Mouse (Mus musculus) heart, postnatal 0 days (tissue): ENCODE measurements at regions not wholly inside any gene's neighbourhood (a gene's known extent, or its start where the extent isn't known, plus 50 kb on each side); places are given as distances from the start of the nearest gene placed in this dataset.

ENCODE experiments used
- ATAC-seq: fragments of 200-750 bp; cut with Nextera tagmentation; 2 replicates; pipeline ENCODE4 v1.8.0; 2017; ENCODE audit warnings: low read depth, moderate number of reproducible peaks, moderate library complexity; ENCODE audit not compliant: insufficient read depth
- DNase-seq: peaks from one replicate; pipeline ENCODE4 v3.0.0-alpha.2; 2016; ENCODE audit warnings: low spot score
- H3K27ac ChIP-seq: fragments of 300-500 bp; sonication (generic); 2 replicates; pipeline ENCODE4 v1.5.1; 2014; ENCODE audit warnings: low read depth, mild to moderate bottlenecking
- H3K27me3 ChIP-seq: fragments of 300-500 bp; sonication (generic); 2 replicates; pipeline ENCODE4 v1.6.1; 2014; ENCODE audit warnings: low read length, mixed read lengths; ENCODE audit not compliant: control insufficient read depth, insufficient read depth
- H3K36me3 ChIP-seq: fragments of 300-500 bp; sonication (generic); replicated peaks from 2 replicates; pipeline ENCODE4 v1.6.1; 2014; ENCODE audit warnings: low read length, mixed read lengths; ENCODE audit not compliant: control insufficient read depth, insufficient read depth
- H3K4me1 ChIP-seq: fragments of 300-500 bp; sonication (generic); 2 replicates; pipeline ENCODE4 v1.6.1; 2014; ENCODE audit warnings: antibody characterized with exemption; ENCODE audit not compliant: control insufficient read depth, insufficient read depth
- H3K4me2 ChIP-seq: fragments of 300-500 bp; sonication (generic); 2 replicates; pipeline ENCODE4 v1.6.1; 2014; ENCODE audit warnings: low read depth, mild to moderate bottlenecking, low read length, moderate library complexity
- H3K4me3 ChIP-seq: fragments of 300-500 bp; sonication (generic); 2 replicates; pipeline ENCODE4 v1.5.1; 2014; ENCODE audit warnings: low read depth, low read length
- H3K9ac ChIP-seq: fragments of 300-500 bp; sonication (generic); replicated peaks from 2 replicates; pipeline ENCODE4 v1.6.1; 2014; ENCODE audit warnings: low read depth, low read length, mixed read lengths
- H3K9me3 ChIP-seq: fragments of 300-500 bp; sonication (generic); replicated peaks from 2 replicates; pipeline ENCODE4 v1.6.1; 2016; ENCODE audit warnings: low read length; ENCODE audit not compliant: control insufficient read depth
- CTCF ChIP-seq: IDR thresholded peaks from 2 replicates; pipeline ENCODE4 v1.5.1; 2016; ENCODE audit warnings: antibody characterized with exemption, control low read depth, low read depth
- EP300 ChIP-seq: IDR thresholded peaks from 2 replicates; pipeline ENCODE4 v1.6.1; 2016; ENCODE audit warnings: antibody characterized with exemption, low read depth
- WGBS: fragments of 180-500 bp; shearing (Covaris S2); extraction: QIAGEN DNeasy Blood & Tissue Kit; methylation state at CpG from one replicate; pipeline ENCODE4 v1.1.7; 2014; 5-methylcytosine and 5-hydroxymethylcytosine counted together

DNA sequence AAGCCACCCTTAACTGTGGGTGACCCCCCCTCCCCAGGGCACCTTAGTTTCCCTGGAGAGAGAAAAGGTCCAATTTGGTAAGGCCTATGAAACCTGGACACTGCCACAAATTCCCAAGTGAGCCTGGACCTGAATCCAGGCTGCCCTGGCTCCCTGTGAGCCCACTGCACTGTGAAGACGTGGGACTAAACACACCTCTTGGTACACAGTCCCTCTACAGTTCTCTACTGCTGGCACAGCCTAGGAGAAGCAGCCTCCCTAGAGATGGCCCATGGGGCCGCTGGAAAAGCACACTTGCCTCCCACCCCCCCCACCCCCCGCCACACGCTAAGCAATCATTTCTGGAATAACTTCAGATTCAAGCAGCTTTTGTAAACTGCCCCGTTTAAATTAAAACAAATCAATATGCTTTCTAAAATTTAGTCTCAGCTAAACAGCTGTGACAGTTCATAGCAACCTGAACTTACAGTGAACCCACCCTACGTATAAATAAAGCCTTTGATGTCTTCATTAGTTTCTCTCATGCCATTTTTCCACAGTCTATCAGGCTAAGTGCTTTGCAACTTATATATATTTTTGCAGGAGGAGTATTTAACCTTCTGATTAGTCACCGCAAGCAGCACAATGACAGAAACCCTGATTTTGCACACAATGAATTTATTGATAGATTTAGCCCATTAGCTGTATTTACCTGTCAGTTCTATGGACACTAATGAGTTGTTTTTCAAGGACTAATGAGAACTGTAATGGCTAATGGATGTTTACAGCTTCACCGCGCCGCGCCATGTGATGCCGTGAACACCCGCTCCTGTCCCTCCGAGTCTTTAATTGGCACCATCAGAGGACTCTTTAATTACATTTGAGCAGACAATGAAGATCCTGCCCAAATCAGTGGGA lies 215.3 kb downstream of the 3100002H09Rik start:
- no peaks in the 10 kb centered on the region for H3K9me3 ChIP-seq
- no peak overlapping the region for H3K27ac ChIP-seq
- TF ChIP-seq CTCF (no peak), EP300 (no peak)
- no peak for ATAC-seq
- peaks cover 9% of the 10 kb centered on the region for H3K4me1 ChIP-seq
- WGBS: 83% methylated on average over 14 of the region's 14 CpGs
- no peaks in the 10 kb centered on the region for H3K27me3 ChIP-seq
- no peaks in the 10 kb centered on the region for H3K36me3 ChIP-seq
- H3K4me2 ChIP-seq: no peak overlapping the region
- H3K9ac ChIP-seq: no peak overlapping the region
- H3K4me3 ChIP-seq: no peak overlapping the region
- no peak for DNase-seq

DNA sequence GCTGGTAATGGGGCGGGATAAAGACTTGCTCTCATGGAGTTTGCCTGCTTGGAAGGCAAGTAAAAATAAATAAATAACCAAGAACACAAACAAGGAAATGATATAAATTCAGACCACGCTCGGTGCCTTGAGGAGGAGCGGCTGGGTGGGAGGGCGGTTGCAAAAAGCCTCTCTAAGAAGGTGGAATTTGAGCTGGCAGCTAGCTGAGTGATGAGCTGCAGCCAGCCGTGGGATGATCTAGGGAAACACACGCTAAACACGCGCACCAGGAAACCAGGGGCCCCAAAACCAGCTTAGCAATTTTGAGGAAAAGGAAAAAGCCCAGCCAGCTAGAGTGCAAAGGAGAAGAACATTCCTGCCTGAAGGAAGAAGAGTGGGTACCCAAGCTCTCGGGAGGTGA lies 217.0 kb downstream of the 3100002H09Rik start:
- no peak overlapping the region for H3K27ac ChIP-seq
- H3K4me3 ChIP-seq: no peak overlapping the region
- no peaks in the 10 kb centered on the region for H3K9me3 ChIP-seq
- no peak overlapping the region for H3K4me2 ChIP-seq
- DNase-seq (no peak), ATAC-seq (no peak)
- 45% methylated on average over 10 of the region's 10 CpGs for WGBS
- no peak overlapping the region for H3K9ac ChIP-seq
- no peaks in the 10 kb centered on the region for H3K36me3 ChIP-seq
- TF ChIP-seq EP300 (no peak), CTCF (no peak)
- H3K4me1 ChIP-seq: peaks cover 9% of the 10 kb centered on the region
- H3K27me3 ChIP-seq: no peaks in the 10 kb centered on the region

- WGBS: 48% methylated on average over 10 of the region's 10 CpGs
- ATAC-seq: no peak
These were observed 221.5 kb downstream of the 3100002H09Rik start for GRCm38 (mm10) chr4:124389067-124389466.

DNA sequence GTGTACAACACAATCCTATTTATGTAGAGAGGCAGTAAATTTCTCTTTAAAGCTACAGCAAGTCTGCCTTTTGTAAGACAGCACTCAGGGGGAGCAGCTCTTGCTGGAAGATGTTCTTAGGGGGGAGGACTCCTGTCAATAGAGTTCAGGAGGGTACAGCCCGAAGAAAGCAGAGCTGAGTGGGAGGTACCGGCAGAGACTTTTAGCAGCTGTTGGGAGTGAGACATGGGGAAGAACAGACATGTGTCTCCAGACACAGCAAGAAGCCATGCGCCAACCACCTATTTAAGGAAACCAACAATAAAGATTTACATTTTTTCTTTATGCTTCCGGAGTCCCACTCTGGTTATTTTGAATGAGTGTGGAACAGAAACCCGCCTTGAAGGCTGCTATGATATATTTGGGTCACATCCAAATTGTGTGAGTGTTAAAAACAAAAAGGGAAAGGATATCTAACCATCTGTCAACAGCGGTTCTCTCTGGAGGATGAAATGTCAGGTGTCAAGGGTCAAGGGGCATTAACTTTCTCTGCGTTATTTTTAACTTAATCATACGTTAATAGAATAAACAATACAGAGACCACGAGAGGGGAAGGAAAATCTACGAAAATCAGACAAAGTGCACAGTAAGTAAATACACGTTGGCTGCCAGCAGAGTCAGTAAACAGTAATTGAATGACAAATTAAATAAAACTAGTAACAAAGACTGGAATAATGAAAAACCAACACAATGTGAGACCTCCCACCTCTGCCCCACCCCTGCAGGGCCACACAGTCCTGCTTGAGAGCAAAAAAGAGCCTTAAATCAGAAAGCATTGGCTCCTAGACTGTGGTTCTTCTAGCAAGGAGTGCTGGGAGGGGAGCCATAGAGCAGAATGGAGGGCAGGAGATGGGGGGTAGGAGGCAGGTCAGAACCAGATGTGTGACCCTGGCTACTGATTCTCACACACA lies 225.2 kb downstream of the 3100002H09Rik start:
- Histone ChIP-seq H3K9me3 (no peaks in the 10 kb centered on the region), H3K4me2 (no peak overlapping the region), H3K27ac (no peak overlapping the region), H3K36me3 (no peaks in the 10 kb centered on the region), H3K27me3 (no peaks in the 10 kb centered on the region), H3K9ac (no peak overlapping the region), H3K4me1 (no peaks in the 10 kb centered on the region), H3K4me3 (no peak overlapping the region)
- no peak for ATAC-seq
- TF ChIP-seq CTCF: no peak
- TF ChIP-seq EP300: no peak
- DNase-seq: no peak
- WGBS: 26% methylated on average over 11 of the region's 11 CpGs

More at GRCm38 (mm10) chr4:124389067-124389466, 221.5 kb downstream of the 3100002H09Rik start:
- no peak overlapping the region for H3K27ac ChIP-seq
- DNase-seq: no peak
- H3K9ac ChIP-seq: no peak overlapping the region
- H3K27me3 ChIP-seq: no peaks in the 10 kb centered on the region
- H3K36me3 ChIP-seq: no peaks in the 10 kb centered on the region
- no peak overlapping the region for H3K4me3 ChIP-seq
- H3K4me1 ChIP-seq: no peaks in the 10 kb centered on the region
- TF ChIP-seq CTCF (no peak), EP300 (no peak)
- no peaks in the 10 kb centered on the region for H3K9me3 ChIP-seq
- H3K4me2 ChIP-seq: no peak overlapping the region

DNA sequence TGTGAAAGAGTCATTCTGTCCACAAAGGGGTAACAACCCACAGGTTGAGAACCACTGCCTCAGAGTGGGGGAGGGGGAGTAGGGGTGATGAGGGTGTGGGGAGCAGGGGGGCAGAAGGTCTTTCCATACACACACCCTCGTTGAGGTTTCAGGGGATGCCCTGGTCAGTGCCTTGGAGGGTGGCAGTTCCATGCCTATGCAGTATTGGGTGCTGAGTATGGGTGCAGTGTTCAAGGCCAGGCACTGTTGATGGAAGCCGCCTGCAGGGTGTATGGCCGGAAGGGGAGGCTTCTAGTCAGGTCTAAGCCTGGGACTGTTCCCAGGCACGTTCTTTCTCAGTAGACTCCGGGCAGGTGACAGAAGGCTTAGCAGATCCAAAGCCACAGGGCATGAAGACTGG lies 234.1 kb downstream of the 3100002H09Rik start:
- H3K4me3 ChIP-seq: no peak overlapping the region
- H3K36me3 ChIP-seq: no peaks in the 10 kb centered on the region
- no peaks in the 10 kb centered on the region for H3K4me1 ChIP-seq
- 0 out of 2 replicates have a peak, but pooled peaks cover 4% of the 10 kb centered on the region for H3K27me3 ChIP-seq
- no peaks in the 10 kb centered on the region for H3K9me3 ChIP-seq
- no peak for ATAC-seq
- no peak overlapping the region for H3K27ac ChIP-seq
- no peak overlapping the region for H3K4me2 ChIP-seq
- WGBS: 63% methylated on average over 5 of the region's 5 CpGs
- DNase-seq: no peak
- no peak overlapping the region for H3K9ac ChIP-seq
- TF ChIP-seq EP300 (no peak), CTCF (no peak)
